Mouse (Mus musculus): ENCODE data around the gene Sephs1. TPM values are rescaled to one million over a fixed set of nuclear protein-coding genes. Genes with fewer than 3 reads are reported as not detected.
A peak's percentile ranks its signal among the peaks of the same experiment; 100 is the strongest.

Sephs1 gene
- 10 to 100 TPM; 10.1 to 15.0 (median 12.0) TPM for total RNA-seq (2022)

DNA sequence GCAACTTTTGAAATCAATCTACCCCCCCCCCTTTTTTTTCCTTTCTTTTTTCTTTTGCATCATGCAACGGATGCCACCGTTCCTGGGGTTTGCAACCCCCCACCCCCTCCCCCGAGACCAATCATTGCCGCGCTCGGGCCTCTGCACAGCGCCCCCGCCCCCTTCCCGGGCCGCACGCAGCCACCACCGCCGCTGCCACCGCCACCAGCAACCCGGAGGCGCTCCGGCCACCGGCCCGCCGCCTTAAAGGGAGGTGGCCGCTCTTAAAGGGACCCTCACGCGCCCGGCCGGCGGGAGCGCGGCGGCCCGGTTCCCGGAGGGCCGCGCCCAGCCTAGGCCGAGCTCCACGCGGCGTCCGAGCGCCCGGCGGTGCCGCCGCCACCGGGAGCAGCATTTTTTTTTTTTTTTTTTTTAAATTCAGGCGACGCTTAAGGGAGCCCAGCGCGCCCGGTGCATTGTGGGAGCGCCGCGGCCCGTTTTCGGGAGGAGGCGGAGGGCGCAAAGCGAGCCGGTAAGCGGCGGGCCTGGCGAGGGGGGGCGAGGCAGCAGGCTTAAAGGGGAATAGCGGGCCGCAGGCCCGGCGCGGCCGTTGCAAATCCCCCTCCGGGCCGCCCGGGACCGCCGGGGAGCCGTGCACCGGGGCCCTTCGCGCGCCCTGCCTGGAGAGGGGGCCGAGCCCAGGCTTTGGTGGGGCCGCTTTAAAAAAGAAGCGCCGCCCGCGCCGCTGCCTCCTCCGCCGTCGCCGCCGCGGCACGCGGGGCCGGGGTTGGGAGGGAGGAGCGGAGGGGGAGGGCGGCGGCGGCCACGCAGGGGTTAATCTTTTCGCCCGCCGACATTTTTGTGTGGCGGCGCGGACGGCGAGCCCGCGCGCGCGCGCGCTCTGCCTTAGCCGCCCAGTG is at the start of gene Sephs1:
TSS of gene Sephs1 (plus strand) at position 215 of the 899 bp plus-strand sequence.
- peak; percentile 69 for DNase-seq (ENCODE audit: low spot score)

DNA sequence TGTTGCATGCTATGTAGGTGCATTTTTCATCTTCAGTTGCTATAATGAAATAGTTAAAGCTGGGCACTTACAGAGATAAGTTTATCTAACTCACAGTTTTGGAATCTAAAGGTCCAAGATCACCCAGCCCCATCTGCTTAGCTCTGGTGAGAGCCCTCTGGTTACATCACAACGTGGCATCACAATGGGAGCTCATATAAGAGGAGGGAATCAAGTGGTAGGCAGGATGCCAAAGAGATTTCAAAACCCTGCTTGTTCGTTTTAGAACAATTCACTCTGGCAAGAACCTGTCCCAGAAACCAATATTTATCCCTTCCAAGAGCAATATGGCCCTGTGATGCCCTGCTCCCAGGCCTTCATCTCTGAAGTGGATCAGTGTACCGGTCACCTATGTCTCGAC is 49.2 kb upstream of the Sephs1 start:
- DNase-seq (ENCODE audit: low spot score) = no peak

DNA sequence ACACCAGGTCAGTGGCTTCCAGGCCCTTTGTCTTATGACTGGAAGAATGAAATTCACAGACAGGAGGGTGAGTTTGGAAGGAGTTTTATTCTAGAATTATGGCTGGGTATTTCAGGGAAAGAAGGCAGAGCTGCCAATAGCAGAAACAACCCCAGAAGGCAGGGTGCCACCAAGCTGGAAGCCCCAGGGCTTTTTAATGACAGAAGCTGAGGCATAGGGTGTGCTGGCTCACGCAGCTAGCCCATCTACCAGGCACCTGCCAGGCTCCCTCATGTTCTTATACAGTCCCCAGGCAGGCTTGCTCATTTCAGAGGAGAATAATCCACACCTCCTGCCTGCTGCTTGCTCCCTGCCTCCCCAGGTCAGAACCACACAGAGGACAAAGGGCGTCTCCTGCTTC is 31.9 kb upstream of the Sephs1 start:
- DNase-seq (ENCODE audit: low spot score) = no peak

DNA sequence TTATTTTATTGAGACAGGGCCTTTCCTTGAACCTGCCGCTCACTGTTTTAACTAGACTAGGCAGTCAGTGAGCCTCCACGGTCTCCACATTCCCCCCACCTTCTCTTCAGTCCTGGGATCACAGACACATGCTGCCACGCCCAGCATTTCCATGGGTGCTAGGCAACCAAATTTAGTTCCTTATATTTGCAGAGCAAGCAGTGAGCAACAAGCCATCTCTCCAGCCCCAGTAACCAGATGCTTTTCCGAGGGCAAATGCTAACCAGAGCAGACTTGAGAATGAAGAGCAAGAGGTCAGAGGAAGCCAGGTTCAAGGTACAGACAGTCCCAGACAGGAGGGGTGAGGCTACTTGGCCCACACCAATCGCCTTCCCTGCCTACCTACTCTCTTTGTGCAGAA is 24.2 kb upstream of the Sephs1 start:
- DNase-seq (ENCODE audit: low spot score) = no peak

- DNase-seq (ENCODE audit: low spot score) = no peak
Measured at GRCm38 (mm10) chr2:4858161-4858560, 23.2 kb upstream of the Sephs1 start.

- DNase-seq (ENCODE audit: low spot score) = peak; percentile 66
Measured at GRCm38 (mm10) chr2:4864008-4864816, 17.2 kb upstream of the Sephs1 start.

DNA sequence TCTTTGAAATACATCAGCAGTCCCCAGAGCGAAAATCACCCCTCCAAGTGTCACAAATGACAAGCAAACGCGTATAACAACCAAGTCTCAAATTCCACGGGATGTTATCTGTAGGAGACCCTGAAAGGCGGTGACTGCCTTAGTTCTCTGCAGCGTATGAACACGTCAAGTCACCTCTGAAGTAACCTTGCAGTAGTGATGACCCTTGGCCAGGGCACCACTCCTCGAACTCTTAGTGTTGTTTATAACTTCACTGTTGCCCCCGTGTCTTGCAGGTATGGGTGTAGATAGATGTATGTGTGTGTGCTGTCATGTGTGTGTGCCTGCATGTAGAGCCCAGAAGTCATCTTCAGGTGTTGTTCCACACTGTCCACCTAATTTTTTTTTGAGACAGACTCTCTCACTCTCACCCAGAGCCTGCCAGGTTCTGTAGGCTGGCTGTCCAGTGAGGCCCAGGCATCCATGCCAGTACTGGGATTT is 16.5 kb upstream of the Sephs1 start:
- no peak for DNase-seq (ENCODE audit: low spot score)

DNA sequence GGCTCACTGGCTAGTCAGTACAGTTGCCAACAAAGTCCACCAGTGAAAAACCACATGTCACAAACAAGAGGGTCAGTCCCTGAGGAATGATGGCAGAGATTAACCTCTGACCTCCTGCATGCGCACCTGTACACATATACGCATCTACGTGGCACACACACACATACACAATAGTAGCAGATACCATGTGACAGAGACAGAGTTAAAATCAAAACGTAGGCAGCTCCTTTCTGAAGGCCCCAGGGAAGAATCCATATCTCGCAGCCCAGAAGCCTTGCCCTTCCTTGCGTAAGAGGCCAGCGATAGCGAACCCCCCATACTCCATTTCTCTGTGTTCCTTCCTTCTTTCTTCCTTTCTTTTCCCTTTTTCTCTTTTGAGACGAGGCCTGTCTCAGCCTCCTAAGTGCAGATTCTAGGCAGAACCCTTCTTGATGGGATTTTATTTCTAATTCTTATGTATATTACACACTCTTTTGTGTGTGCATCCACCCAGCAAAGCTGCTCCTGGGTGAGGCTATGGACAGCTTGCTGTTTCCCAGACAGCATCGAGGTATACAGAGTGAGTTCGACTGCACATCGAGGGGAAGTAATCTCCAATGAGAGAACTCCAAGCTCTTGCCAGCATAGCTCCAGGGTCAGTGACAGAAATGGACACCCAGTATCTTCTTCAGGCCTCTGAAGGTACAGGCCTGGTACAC is 13.2 kb upstream of the Sephs1 start:
- DNase-seq (ENCODE audit: low spot score) = no peak

DNA sequence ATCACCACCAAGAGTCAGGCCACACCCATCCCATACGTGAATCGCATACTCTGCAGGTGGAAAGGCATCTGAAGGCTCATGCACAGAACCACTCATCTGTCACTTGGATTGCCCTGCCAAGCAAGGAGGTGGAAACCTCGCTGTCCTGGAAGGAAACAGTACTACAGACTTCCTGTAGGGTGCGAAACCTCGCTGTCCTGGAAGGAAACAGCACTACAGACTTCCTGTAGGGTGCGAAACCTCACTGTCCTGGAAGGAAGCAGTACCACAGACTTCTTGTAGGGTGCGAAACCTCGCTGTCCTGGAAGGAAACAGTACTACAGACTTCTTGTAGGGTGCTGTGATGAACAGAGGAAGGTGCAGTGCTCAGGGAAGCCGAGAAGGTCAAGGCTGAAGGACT is 8.6 kb upstream of the Sephs1 start:
- DNase-seq (ENCODE audit: low spot score) = no peak

GRCm38 (mm10) chr2:4873331-4873730 is 8.0 kb upstream of the Sephs1 start:
- no peak for DNase-seq (ENCODE audit: low spot score)

GRCm38 (mm10) chr2:4875090-4875489 is 6.3 kb upstream of the Sephs1 start:
- no peak for DNase-seq (ENCODE audit: low spot score)

DNA sequence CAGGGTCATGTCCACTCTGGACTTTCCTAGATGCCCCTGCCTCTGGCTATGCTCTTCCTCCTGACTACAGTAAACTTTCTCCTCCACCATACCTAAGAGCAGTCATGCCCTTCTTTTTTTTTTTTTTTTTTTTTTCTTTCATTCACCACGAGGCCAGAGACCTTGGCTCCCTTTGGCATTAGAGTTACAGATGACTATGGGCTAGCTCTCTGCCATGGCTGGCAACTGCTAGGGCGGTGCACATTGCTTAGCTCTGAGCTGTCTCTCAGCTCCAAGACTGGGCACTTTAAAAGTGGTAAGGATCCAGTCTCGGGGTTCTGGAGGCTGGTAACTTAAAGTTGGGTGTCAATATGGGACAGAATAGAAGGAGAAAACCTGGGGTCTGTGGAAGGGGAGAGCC is 5.2 kb upstream of the Sephs1 start:
- DNase-seq (ENCODE audit: low spot score) = no peak

GRCm38 (mm10) chr2:4880737-4881349 is 521 bp upstream of the Sephs1 start:
- DNase-seq (ENCODE audit: low spot score) = no peak

GRCm38 (mm10) chr2:4882249-4882791 is 956 bp downstream of the Sephs1 start:
- peak; percentile 48 for DNase-seq (ENCODE audit: low spot score)

GRCm38 (mm10) chr2:4883009-4883704 is 1.8 kb downstream of the Sephs1 start:
- no peak for DNase-seq (ENCODE audit: low spot score)

- no peak for DNase-seq (ENCODE audit: low spot score)
Measured at GRCm38 (mm10) chr2:4886896-4887295, 5.5 kb downstream of the Sephs1 start.

DNA sequence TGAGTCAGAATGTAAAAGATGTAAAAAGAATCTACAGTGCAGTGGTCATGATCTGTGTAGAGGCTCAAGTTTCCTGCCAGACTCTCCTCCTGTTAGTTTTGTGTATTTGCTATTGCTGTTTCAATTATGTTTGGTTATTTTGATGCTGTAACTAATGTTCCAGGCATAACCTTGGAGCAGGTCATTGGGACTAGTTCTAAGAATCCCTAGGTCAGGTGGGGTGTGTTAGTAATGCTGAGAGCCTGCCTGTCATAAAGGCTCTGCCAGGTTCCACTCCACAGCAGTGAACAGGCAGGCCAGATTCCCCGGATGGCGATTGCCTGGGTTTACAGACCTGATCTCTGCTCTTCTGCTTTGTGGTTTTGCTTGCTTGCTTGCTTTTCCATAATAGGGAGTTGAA is 14.2 kb downstream of the Sephs1 start:
- no peak for DNase-seq (ENCODE audit: low spot score)

GRCm38 (mm10) chr2:4896970-4897369 is 15.6 kb downstream of the Sephs1 start:
- no peak for DNase-seq (ENCODE audit: low spot score)

DNA sequence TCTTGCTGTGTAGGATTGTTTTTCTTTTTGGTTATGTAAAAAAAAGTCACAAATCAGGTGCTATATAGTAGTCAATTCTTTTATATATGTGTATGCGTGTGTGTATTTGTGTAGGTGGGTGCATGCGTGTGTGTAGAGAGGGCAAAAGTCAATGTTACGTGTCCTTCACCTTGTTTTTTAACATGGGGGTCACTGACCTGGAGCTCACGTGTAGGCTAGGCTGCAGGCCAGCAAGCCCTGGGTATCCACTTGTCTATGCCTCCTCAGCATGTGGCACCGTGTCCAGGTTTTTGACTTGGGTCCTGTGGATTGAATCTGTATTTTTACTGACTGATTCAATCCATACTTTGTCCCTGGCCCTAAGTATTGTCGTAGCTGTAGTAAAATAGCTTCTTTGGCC is 19.3 kb downstream of the Sephs1 start:
- DNase-seq (ENCODE audit: low spot score) = no peak

GRCm38 (mm10) chr2:4902346-4902745 is 21.0 kb downstream of the Sephs1 start:
- DNase-seq (ENCODE audit: low spot score) = no peak

DNA sequence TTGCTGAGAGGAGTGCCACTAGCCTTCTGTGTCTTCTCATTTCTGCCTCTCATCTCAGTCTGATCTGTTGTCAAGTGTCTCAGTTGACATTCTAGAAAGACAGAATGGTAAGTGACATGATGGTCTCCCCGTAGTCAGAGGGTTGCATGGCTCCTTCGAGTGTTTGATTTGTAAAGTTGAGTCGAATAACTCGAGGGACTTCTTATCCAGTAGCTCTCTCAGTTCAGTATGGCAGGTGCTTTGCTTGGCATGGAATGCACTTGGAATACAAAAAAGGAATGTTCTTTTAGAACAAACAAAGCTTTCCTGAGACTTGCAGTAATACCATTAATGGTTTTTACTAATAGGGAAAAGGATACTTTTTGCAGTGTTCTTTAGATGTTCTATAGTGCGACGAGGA is 25.8 kb downstream of the Sephs1 start:
- DNase-seq (ENCODE audit: low spot score) = no peak
